Mouse (Mus musculus) neural tube, embryonic 12.5 days (tissue): ENCODE measurements around the gene Clock. TPM values are rescaled to one million over a fixed set of nuclear protein-coding genes. Genes with fewer than 3 reads are reported as not detected.

ENCODE experiments used
- ATAC-seq: fragments of 200-750 bp; cut with Nextera tagmentation; 2 replicates; pipeline ENCODE4 v1.8.0; 2017; ENCODE audit warnings: low read depth, mild to moderate bottlenecking, moderate TSS enrichment, moderate library complexity; ENCODE audit not compliant: low FRiP score
- H3K27ac ChIP-seq: fragments of 300-500 bp; sonication (generic); 2 replicates; pipeline ENCODE4 v1.5.1; 2016
- H3K27me3 ChIP-seq: fragments of 300-500 bp; sonication (generic); replicated peaks from 2 replicates; pipeline ENCODE4 v1.6.1; 2016; ENCODE audit warnings: mild to moderate bottlenecking
- H3K36me3 ChIP-seq: fragments of 300-500 bp; sonication (generic); 2 replicates; pipeline ENCODE4 v1.6.1; 2016; ENCODE audit warnings: mild to moderate bottlenecking
- H3K4me1 ChIP-seq: fragments of 300-500 bp; sonication (generic); 2 replicates; pipeline ENCODE4 v1.6.1; 2016
- H3K4me2 ChIP-seq: fragments of 300-500 bp; sonication (generic); replicated peaks from 2 replicates; pipeline ENCODE4 v1.6.1; 2016; ENCODE audit warnings: mild to moderate bottlenecking
- H3K4me3 ChIP-seq: fragments of 300-500 bp; sonication (generic); 2 replicates; pipeline ENCODE4 v1.5.1; 2016
- H3K9ac ChIP-seq: fragments of 300-500 bp; sonication (generic); 2 replicates; pipeline ENCODE4 v1.6.1; 2016; ENCODE audit warnings: mild to moderate bottlenecking
- H3K9me3 ChIP-seq: fragments of 300-500 bp; sonication (generic); 2 replicates; pipeline ENCODE4 v1.6.1; 2016; ENCODE audit warnings: mild to moderate bottlenecking
- WGBS: fragments of 180-500 bp; shearing (Covaris S2); methylation state at CpG from one replicate; pipeline ENCODE4 v1.1.7; 2016; 5-methylcytosine and 5-hydroxymethylcytosine counted together
- polyA plus RNA-seq: library from polyadenylated mRNA; unstranded; fragments of >200 nt; fragmentation: Nextera tagmentation; extraction: Ambion mirVana; gene quantifications from 2 replicates; pipeline ENCODE4 v1.2.1, GENCODE M21; 2016

The Clock gene
- polyA plus RNA-seq, 1 experiment from 2014 or later, result 14.5 TPM

DNA sequence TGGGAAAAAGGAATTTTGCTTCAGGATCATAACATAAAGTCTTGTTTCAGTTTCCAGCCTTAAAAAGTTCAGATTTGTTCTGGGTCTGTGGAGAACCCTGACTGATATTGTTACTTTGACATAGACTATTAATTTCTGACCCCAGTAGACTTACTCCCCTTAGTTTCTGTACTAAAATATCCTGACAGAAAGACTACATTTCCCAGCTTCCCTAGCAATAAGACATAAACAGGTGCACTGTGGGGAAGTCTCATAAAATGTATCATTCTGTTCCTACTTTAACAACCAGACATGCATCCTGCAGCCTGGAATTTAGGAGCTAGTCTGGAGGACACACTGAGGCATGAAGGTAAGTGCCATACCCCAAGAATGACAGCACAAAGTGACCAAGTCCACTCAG, 133.6 kb downstream of the Clock start:
- H3K27ac ChIP-seq, result no peak overlapping the region
- H3K4me3 ChIP-seq, result no peak overlapping the region
- H3K4me2 ChIP-seq, result no peak overlapping the region
- H3K27me3 ChIP-seq, result no peaks in the 10 kb centered on the region
- ATAC-seq, result no peak
- H3K9me3 ChIP-seq, result no peaks in the 10 kb centered on the region
- no peaks in the 10 kb centered on the region for H3K4me1 ChIP-seq
- no peak overlapping the region for H3K9ac ChIP-seq
- no peaks in the 10 kb centered on the region for H3K36me3 ChIP-seq

DNA sequence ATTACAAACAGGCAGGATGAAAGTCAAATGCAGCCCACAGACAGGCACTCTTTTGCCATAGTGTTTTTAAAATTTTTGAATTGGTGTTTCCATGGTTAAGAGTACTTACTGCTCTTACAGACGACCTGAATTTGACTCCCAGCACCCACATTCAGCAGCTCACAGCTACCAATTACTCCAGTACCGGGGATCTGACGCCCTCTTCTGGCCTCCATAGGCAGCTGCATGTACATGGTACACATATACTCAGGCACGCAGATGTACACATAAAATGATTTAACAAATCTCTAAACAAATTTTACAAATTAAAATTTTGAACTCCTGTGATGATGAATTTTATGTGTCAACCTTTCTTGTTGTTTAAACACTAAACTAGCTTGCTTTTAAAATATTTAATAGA, 134.1 kb downstream of the Clock start:
- no peaks in the 10 kb centered on the region for H3K36me3 ChIP-seq
- no peaks in the 10 kb centered on the region for H3K4me1 ChIP-seq
- no peaks in the 10 kb centered on the region for H3K27me3 ChIP-seq
- ATAC-seq, result no peak
- no peak overlapping the region for H3K9ac ChIP-seq
- H3K27ac ChIP-seq, result no peak overlapping the region
- no peak overlapping the region for H3K4me2 ChIP-seq
- H3K9me3 ChIP-seq, result no peaks in the 10 kb centered on the region
- H3K4me3 ChIP-seq, result no peak overlapping the region
- 77% methylated on average over 4 of the region's 4 CpGs for WGBS

DNA sequence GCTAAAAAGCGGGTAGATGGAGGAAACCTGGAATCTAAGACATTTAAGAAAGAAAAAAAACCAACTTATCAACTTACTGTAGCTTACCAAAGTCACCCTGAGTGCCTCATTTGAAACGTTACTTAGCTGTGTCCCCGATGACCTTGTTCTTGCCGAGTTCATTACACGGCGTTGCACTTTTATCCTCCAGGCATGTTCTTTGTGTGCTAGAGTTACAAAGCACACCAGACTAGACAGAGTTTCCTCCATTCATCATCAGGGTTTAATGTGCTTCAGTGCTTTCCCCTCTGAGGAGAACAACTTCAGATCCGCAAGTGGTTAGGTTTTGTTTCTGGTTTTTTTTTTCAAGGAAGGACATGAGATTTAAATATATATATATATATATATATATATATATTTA, 139.8 kb downstream of the Clock start:
- Histone ChIP-seq H3K9me3 (no peaks in the 10 kb centered on the region), H3K4me3 (no peak overlapping the region), H3K4me1 (no peaks in the 10 kb centered on the region), H3K36me3 (no peaks in the 10 kb centered on the region), H3K27me3 (no peaks in the 10 kb centered on the region), H3K9ac (no peak overlapping the region), H3K27ac (no peak overlapping the region), H3K4me2 (no peak overlapping the region)
- 69% methylated on average over 7 of the region's 7 CpGs for WGBS
- no peak for ATAC-seq

DNA sequence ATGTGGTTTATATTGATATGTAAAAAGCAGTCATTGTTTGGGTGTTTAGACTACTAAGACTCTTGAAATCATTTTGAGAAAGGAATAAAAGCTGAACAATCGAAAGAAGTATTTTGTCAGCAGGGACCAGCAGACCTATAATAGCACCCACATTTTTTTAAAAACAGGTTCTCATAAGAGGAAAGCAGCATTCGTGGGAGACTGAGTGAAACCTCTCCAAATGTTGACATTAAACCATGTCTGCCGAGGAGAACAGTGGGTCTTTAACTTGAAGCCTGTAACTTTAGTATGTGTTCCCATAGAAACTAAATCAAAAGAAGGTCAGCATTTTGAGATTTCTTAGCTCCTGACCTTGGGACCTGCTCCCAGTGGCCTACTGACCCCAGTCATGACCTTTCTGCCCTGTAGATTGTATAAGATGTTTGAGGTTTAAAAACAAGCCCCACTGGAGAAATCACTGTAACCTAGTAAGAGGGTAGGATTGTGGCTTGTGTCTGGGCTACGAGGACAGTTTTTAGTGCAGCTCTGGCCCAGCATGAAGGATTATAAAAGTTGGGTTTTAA, 140.7 kb downstream of the Clock start:
- H3K9me3 ChIP-seq, result no peaks in the 10 kb centered on the region
- no peak for ATAC-seq
- no peaks in the 10 kb centered on the region for H3K36me3 ChIP-seq
- H3K27ac ChIP-seq, result no peak overlapping the region
- WGBS, result 42% methylated on average over 4 of the region's 4 CpGs
- H3K4me2 ChIP-seq, result no peak overlapping the region
- no peaks in the 10 kb centered on the region for H3K4me1 ChIP-seq
- H3K9ac ChIP-seq, result no peak overlapping the region
- H3K27me3 ChIP-seq, result no peaks in the 10 kb centered on the region
- no peak overlapping the region for H3K4me3 ChIP-seq

- no peaks in the 10 kb centered on the region for H3K27me3 ChIP-seq
- ATAC-seq, result no peak
- no peaks in the 10 kb centered on the region for H3K4me1 ChIP-seq
- H3K36me3 ChIP-seq, result no peaks in the 10 kb centered on the region
- no peak overlapping the region for H3K4me2 ChIP-seq
- no peak overlapping the region for H3K9ac ChIP-seq
- no peaks in the 10 kb centered on the region for H3K9me3 ChIP-seq
- no peak overlapping the region for H3K27ac ChIP-seq
- no peak overlapping the region for H3K4me3 ChIP-seq
- 91% methylated on average over 5 of the region's 5 CpGs for WGBS
Observed at GRCm38 (mm10) chr5:76162926-76163325, 141.7 kb downstream of the Clock start.

GRCm38 (mm10) chr5:76161491-76161890, 143.1 kb downstream of the Clock start:
- Histone ChIP-seq H3K9ac (no peak overlapping the region), H3K27me3 (no peaks in the 10 kb centered on the region), H3K36me3 (no peaks in the 10 kb centered on the region), H3K9me3 (no peaks in the 10 kb centered on the region), H3K4me3 (no peak overlapping the region), H3K4me1 (no peaks in the 10 kb centered on the region), H3K27ac (no peak overlapping the region), H3K4me2 (no peak overlapping the region)
- WGBS, result 92% methylated on average over 6 of the region's 6 CpGs
- ATAC-seq, result no peak

DNA sequence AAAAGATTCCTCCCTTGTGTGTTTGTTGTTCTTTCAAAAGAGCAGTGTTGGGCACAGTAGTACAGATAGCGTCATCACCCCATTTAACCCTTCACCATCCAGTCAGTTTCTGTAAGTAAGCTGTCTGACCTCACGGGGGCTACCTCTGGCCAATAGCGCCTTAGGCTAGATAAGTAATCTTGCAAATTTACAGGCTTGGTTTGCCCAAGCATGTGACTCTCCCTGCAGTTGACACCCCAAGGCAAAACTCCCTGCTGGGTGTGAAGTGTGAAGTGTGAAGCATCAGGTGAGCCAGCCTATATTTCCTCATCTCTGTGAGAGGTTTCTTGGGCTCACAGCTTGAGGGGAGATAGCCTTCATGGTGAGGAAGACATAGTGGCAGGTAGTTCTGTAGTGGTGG, 144.5 kb downstream of the Clock start:
- H3K4me2 ChIP-seq, result no peak overlapping the region
- H3K36me3 ChIP-seq, result peaks cover 10% of the 10 kb centered on the region; the same call in 1 of the 2 replicates
- ATAC-seq, result no peak
- H3K9me3 ChIP-seq, result no peaks in the 10 kb centered on the region
- no peak overlapping the region for H3K4me3 ChIP-seq
- H3K4me1 ChIP-seq, result no peaks in the 10 kb centered on the region
- no peak overlapping the region for H3K27ac ChIP-seq
- no peaks in the 10 kb centered on the region for H3K27me3 ChIP-seq
- no peak overlapping the region for H3K9ac ChIP-seq
- WGBS, result 71% methylated on average over 3 of the region's 3 CpGs

Other genes starting within 250 kb of the Clock start
- gene Srd5a3, start 164.5 kb downstream of the Clock start, polyA plus RNA-seq, result 20.1 and 20.2 TPM in 2 replicates
- 99.3 and 104 TPM in 2 replicates for gene Tmem165, start 120.9 kb downstream of the Clock start, polyA plus RNA-seq
- gene Pdcl2, start 26.4 kb upstream of the Clock start, polyA plus RNA-seq, result not detected in 2 replicates
- 0.32 TPM in 1 of 2 replicates, not detected in the other for gene Nmu, start 59.0 kb upstream of the Clock start, polyA plus RNA-seq
- 2.7 and 5.4 TPM in 2 replicates for gene Gm7271, start 179.2 kb upstream of the Clock start, polyA plus RNA-seq
- 54.9 and 62.4 TPM in 2 replicates for gene Exoc1, start 224.5 kb upstream of the Clock start, polyA plus RNA-seq